Mouse (Mus musculus) heart, postnatal 0 days (tissue): ENCODE results near the gene Kctd13. TPM values are rescaled to one million over a fixed set of nuclear protein-coding genes. Genes with fewer than 3 reads are reported as not detected.
A peak's percentile ranks its signal among the peaks of the same experiment; 100 is the strongest.

Source experiments
- ATAC-seq: fragments of 200-750 bp; cut with Nextera tagmentation; 2 replicates; pipeline ENCODE4 v1.8.0; 2017; ENCODE audit warnings: low read depth, moderate number of reproducible peaks, moderate library complexity; ENCODE audit not compliant: insufficient read depth
- DNase-seq: peaks from one replicate; pipeline ENCODE4 v3.0.0-alpha.2; 2016; ENCODE audit warnings: low spot score
- H3K27ac ChIP-seq: fragments of 300-500 bp; sonication (generic); 2 replicates; pipeline ENCODE4 v1.5.1; 2014; ENCODE audit warnings: low read depth, mild to moderate bottlenecking
- H3K27me3 ChIP-seq: fragments of 300-500 bp; sonication (generic); 2 replicates; pipeline ENCODE4 v1.6.1; 2014; ENCODE audit warnings: low read length, mixed read lengths; ENCODE audit not compliant: control insufficient read depth, insufficient read depth
- H3K36me3 ChIP-seq: fragments of 300-500 bp; sonication (generic); replicated peaks from 2 replicates; pipeline ENCODE4 v1.6.1; 2014; ENCODE audit warnings: low read length, mixed read lengths; ENCODE audit not compliant: control insufficient read depth, insufficient read depth
- H3K4me1 ChIP-seq: fragments of 300-500 bp; sonication (generic); 2 replicates; pipeline ENCODE4 v1.6.1; 2014; ENCODE audit warnings: antibody characterized with exemption; ENCODE audit not compliant: control insufficient read depth, insufficient read depth
- H3K4me2 ChIP-seq: fragments of 300-500 bp; sonication (generic); 2 replicates; pipeline ENCODE4 v1.6.1; 2014; ENCODE audit warnings: low read depth, mild to moderate bottlenecking, low read length, moderate library complexity
- H3K4me3 ChIP-seq: fragments of 300-500 bp; sonication (generic); 2 replicates; pipeline ENCODE4 v1.5.1; 2014; ENCODE audit warnings: low read depth, low read length
- H3K9ac ChIP-seq: fragments of 300-500 bp; sonication (generic); replicated peaks from 2 replicates; pipeline ENCODE4 v1.6.1; 2014; ENCODE audit warnings: low read depth, low read length, mixed read lengths
- H3K9me3 ChIP-seq: fragments of 300-500 bp; sonication (generic); replicated peaks from 2 replicates; pipeline ENCODE4 v1.6.1; 2016; ENCODE audit warnings: low read length; ENCODE audit not compliant: control insufficient read depth
- CTCF ChIP-seq: IDR thresholded peaks from 2 replicates; pipeline ENCODE4 v1.5.1; 2016; ENCODE audit warnings: antibody characterized with exemption, control low read depth, low read depth
- EP300 ChIP-seq: IDR thresholded peaks from 2 replicates; pipeline ENCODE4 v1.6.1; 2016; ENCODE audit warnings: antibody characterized with exemption, low read depth
- WGBS: fragments of 180-500 bp; shearing (Covaris S2); extraction: QIAGEN DNeasy Blood & Tissue Kit; methylation state at CpG from one replicate; pipeline ENCODE4 v1.1.7; 2014; 5-methylcytosine and 5-hydroxymethylcytosine counted together
- polyA plus RNA-seq: library from polyadenylated mRNA; unstranded; fragments of >200 nt; fragmentation: Nextera tagmentation; extraction: Ambion mirVana; gene quantifications from 2 replicates; pipeline ENCODE4 v1.2.1, GENCODE M21; 2015
- total RNA-seq: library from RNA; depleted of rRNA; stranded (reverse); fragments of >200 nt; gene quantifications from 2 replicates; pipeline ENCODE4 v1.2.3, GENCODE M21; 2014; ENCODE audit warnings: low replicate concordance

Gene Kctd13
- total and polyA plus RNA-seq, 2 experiments from 2014 or later, result 6.8 to 11.2 TPM

GRCm38 (mm10) chr7:126975950-126976866 lies 47.5 kb downstream of the Kctd13 start, which contains the start of gene Cdiptos:
TSS of gene Cdiptos (minus strand) at chr7:126976098.
- H3K9me3 ChIP-seq, result no peaks in the 10 kb centered on the region
- peak; percentile 66 for TF ChIP-seq EP300
- TF ChIP-seq CTCF, result peak; percentile 97
- WGBS, result under 1% methylated on average over 55 of the region's 55 CpGs
- DNase-seq, result peak; percentile 97
- no peaks in the 10 kb centered on the region for H3K27me3 ChIP-seq
- H3K27ac ChIP-seq, result peak within 1 kb of the TSS; percentile 96
- H3K4me1 ChIP-seq, result peaks cover 4% of the 10 kb centered on the region; the same call in 1 of the 2 replicates
- ATAC-seq, result peak; percentile 96
- H3K4me2 ChIP-seq, result peak within 1 kb of the TSS; percentile 79
- H3K9ac ChIP-seq, result peak within 1 kb of the TSS; percentile 89
- H3K4me3 ChIP-seq, result peak within 1 kb of the TSS; percentile 80
- H3K36me3 ChIP-seq, result peaks cover 31% of the 10 kb centered on the region

- peak overlapping the region; percentile 96 for H3K27ac ChIP-seq
- peaks cover 34% of the 10 kb centered on the region for H3K36me3 ChIP-seq
- peak overlapping the region; percentile 80 for H3K4me3 ChIP-seq
- ATAC-seq (no peak), DNase-seq (no peak)
- H3K4me2 ChIP-seq, result peak overlapping the region; percentile 79
- 20% methylated on average over 14 of the region's 14 CpGs for WGBS
- H3K27me3 ChIP-seq, result no peaks in the 10 kb centered on the region
- H3K9me3 ChIP-seq, result no peaks in the 10 kb centered on the region
- H3K4me1 ChIP-seq, result peaks cover 4% of the 10 kb centered on the region; the same call in 1 of the 2 replicates
- H3K9ac ChIP-seq, result peak overlapping the region; percentile 89
- TF ChIP-seq CTCF (no peak), EP300 (no peak)
These were observed 48.3 kb downstream of the Kctd13 start for GRCm38 (mm10) chr7:126976878-126977459.

DNA sequence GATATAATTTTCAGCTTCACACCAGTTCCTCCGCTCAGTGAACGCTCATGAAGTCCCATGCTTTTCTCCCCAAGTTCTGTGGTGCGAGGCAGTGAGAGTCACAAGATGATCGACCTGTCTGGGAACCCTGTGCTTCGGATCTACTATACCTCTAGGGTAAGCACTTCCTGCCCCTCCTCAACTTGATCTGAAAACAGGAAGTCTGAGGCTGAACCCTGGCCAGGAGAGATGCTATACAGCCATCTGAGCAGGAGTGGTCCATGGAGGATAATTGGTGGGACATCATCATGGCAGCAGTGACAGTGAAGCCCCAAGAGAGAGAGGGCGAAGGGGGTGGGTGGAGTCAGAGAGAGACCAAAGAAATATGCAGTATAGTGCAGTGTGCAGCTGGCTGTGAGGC lies 50.2 kb downstream of the Kctd13 start:
- H3K36me3 ChIP-seq, result peaks cover 34% of the 10 kb centered on the region
- TF ChIP-seq CTCF, result no peak
- TF ChIP-seq EP300, result no peak
- peaks cover 4% of the 10 kb centered on the region; the same call in 1 of the 2 replicates for H3K4me1 ChIP-seq
- H3K9ac ChIP-seq, result no peak overlapping the region
- no peak overlapping the region for H3K27ac ChIP-seq
- ATAC-seq (no peak), DNase-seq (no peak)
- 82% methylated on average over 6 of the region's 6 CpGs for WGBS
- no peaks in the 10 kb centered on the region for H3K27me3 ChIP-seq
- H3K4me3 ChIP-seq, result no peak overlapping the region
- no peaks in the 10 kb centered on the region for H3K9me3 ChIP-seq
- H3K4me2 ChIP-seq, result no peak overlapping the region

- no peak overlapping the region for H3K4me2 ChIP-seq
- TF ChIP-seq EP300 (no peak), CTCF (no peak)
These were observed 52.9 kb downstream of the Kctd13 start for GRCm38 (mm10) chr7:126981601-126982000.

GRCm38 (mm10) chr7:126982054-126982453 lies 53.4 kb downstream of the Kctd13 start:
- no peak for DNase-seq
- ATAC-seq, result no peak
- H3K4me3 ChIP-seq, result no peak overlapping the region
- no peaks in the 10 kb centered on the region for H3K4me1 ChIP-seq
- H3K27me3 ChIP-seq, result no peaks in the 10 kb centered on the region
- TF ChIP-seq CTCF, result no peak
- no peak for TF ChIP-seq EP300
- WGBS, result 55% methylated on average over 4 of the region's 4 CpGs
- no peaks in the 10 kb centered on the region for H3K9me3 ChIP-seq
- peaks cover 38% of the 10 kb centered on the region for H3K36me3 ChIP-seq
- no peak overlapping the region for H3K4me2 ChIP-seq
- no peak overlapping the region for H3K27ac ChIP-seq
- no peak overlapping the region for H3K9ac ChIP-seq

More at GRCm38 (mm10) chr7:126981601-126982000, 52.9 kb downstream of the Kctd13 start:
- 69% methylated on average over 2 of the region's 2 CpGs for WGBS
- Histone ChIP-seq H3K4me3 (no peak overlapping the region), H3K9ac (no peak overlapping the region), H3K27ac (no peak overlapping the region), H3K36me3 (peaks cover 34% of the 10 kb centered on the region), H3K9me3 (no peaks in the 10 kb centered on the region), H3K4me1 (no peaks in the 10 kb centered on the region), H3K27me3 (no peaks in the 10 kb centered on the region)
- ATAC-seq, result no peak
- no peak for DNase-seq
